Mouse (Mus musculus) C2C12 (cell line): Measurements from ENCODE around the gene Spocd1.

ENCODE experiments used
- CTCF ChIP-seq: IDR thresholded peaks from one replicate; pipeline ENCODE4 v1.5.1; 2011; ENCODE audit not compliant: control insufficient read depth, insufficient read depth, insufficient read length
- MYOG ChIP-seq: IDR thresholded peaks from one replicate; pipeline ENCODE4 v1.6.1; 2011; ENCODE audit not compliant: control insufficient read depth, insufficient read length; ENCODE audit errors: extremely low read depth
- USF1 ChIP-seq: IDR thresholded peaks from one replicate; pipeline ENCODE4 v1.6.1; 2011; ENCODE audit warnings: low read depth, mild to moderate bottlenecking, control low read depth, moderate library complexity

DNA sequence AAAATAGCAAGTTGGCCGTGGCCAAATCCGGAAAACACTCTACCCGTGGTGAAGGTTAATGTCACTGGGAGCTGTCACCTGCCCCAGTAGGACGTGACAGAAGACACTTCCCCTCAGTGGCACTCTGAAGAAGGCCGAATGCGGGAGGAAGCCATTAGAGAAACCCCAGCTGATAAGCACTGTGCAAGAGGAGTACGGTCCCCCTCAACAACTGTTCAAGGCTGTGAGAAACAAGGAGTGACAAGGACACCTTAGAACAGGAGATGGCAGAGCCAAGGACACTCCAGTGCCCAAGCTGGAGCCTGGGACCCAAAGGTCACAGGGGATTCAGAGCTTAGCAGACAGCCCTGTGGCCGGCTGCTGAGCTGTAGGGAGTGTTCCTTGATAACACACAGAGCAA, 2.5 kb upstream of the Spocd1 start:
- TF ChIP-seq CTCF (no peak), USF1 (no peak), MYOG (no peak)
